Mouse (Mus musculus): ENCODE results near the gene Ddx11.
"Not testable (repeated sequence)": the region's sequence is repeated elsewhere in the genome, so short reads cannot be mapped to it uniquely, and the experiment has no call there.

Gene Ddx11

DNA sequence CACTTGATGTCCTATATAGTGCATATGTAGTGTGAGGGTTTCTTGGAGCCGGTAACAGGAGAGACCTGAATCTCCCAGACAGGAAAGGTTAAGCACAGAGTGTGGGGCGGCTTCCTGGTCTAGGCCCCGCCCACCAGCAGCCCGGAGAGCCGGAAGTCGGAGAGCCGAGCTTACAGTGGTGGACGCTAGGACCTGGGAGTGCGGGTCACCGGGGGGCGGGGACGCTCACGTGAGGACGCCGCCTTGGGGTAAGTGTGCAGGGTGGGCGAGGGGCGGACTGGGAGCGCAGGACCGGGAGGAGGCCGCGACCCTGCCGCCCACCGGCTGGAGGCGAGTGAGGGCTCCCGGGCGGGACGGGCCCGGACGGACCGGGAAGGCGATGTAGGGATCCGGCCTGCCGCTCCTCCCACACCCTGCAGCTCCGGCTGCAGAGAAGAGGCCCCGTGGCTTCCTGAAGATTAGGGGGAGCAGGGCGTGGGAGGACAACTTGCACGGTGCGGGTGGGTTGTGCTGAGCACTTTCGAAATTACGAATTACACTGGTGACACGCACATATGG, 11.8 kb upstream of the Ddx11 start, which contains the start of gene Washc1:
Gene Washc1 (plus strand): TSS at position 144 of the 558 bp plus-strand sequence.
- intact Hi-C loops (cut with DNase I): no loop called here

DNA sequence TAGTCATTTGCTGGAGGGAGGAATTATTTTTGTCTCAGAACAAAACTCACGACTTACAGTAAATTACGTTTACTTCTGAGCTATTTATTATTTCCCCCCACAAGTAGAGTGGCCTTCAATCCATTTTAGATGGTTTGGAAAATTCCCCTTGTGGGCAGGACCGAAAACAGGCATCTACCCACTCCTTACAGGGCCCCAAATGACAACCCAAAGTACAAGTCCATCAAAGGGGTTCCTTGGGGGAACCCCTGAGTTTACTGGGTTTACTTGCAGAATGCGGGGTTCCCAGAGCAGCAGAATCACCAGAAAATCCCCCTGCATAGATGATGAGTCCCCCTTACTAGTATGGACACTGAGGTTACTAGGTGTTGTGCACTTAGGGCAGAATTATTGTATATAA, 11.2 kb upstream of the Ddx11 start:
- intact Hi-C loops (cut with DNase I): no loop called here

DNA sequence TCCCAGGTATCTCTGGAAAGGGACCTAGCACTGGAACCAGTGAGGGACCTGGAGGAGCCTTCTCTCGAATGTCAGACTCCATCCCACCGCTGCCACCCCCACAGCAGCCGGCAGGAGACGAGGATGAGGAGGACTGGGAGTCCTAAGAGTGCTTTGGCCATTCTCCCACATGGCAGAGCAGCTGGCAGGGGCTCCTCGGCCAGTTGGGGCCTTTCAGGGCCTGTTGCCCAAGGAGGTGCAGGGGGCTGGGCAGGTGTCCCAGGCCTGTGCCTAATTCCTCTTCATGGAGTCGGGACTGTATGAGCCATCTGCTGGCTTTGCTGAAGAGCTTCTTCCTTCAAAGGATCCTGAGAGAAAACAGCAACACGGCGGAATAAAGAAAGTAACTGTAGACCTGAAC, 4.3 kb upstream of the Ddx11 start:
- intact Hi-C loops (cut with DNase I): no loop called here

DNA sequence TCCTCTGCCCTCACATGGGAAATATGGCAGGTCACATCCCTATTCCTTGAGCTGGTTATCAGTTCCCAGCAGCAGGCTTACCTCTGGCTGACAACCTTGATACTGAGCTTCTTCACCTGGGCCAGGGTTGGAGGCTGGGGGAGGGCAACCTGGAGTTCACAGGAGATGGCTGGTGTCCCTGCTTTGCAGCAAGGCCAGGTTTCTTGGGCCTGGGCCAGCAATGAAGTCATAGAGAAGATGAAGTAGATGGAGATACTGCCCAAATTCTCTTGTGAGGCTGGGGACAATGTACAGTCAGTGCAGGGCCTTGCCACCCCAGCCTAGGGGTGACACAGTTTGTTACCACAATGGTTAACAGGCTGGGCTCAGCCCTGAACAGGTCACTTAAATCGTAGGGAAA, 2.6 kb upstream of the Ddx11 start:
- intact Hi-C loops (cut with DNase I): no loop called here

DNA sequence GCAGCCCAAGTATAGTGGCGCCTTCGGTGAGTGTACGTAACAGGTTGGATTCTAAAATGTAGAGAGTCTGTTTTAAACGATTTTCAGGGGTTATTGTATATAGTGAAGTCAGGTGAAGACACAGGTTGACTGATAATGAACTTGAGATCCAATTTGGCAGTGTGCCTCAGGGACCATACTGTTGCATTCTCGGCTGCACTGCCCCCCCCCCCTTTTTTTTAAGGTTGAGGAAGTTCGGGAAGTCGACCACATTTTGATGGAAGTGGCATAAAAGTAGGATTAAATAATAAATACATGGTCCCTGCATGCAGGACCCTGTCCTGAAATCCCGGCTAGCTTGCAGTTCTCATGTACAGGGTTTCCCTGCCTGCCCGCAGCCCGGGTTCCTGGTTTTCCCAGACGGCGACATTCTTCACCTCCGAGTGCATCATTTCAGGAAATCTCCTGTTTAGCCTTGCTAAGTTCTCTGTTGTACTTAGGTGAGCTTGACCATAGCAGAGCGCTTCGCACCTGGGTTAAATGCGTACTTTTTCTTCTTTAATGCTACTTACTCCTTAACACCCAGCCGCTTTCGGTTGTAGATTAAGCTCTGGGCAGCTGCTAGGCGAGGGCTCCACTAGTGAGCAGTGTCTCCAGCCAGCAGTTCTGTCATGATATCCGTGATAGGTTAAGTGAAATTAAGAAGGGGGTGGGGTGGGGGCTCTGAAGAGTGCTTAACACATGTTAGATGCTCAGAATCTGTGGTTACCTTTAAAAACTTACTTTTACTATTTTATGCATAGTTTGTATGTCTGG, 693 bp downstream of the Ddx11 start:
- intact Hi-C loops (cut with DNase I): no loop called here

DNA sequence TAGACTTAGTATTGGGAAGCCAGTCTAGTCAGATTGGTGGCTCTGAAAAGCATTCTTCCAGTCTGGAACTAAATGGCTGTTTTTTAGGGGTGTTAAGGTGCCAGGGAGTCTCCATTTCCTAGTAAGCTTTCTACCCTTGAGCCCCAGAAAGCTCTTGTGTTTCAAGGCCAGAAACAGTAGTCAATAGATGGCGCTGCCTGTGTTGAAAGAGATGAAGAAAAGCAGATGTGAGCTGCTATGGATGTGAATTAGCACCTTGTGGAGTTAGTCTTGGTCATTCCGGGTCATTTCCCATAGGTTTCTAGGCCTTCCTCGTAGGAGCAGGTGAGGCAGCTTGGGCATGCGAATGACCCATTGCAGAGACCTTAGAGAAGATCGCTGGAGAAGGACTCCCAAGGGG, 1.9 kb downstream of the Ddx11 start:
- intact Hi-C loops (cut with DNase I): no loop called here

DNA sequence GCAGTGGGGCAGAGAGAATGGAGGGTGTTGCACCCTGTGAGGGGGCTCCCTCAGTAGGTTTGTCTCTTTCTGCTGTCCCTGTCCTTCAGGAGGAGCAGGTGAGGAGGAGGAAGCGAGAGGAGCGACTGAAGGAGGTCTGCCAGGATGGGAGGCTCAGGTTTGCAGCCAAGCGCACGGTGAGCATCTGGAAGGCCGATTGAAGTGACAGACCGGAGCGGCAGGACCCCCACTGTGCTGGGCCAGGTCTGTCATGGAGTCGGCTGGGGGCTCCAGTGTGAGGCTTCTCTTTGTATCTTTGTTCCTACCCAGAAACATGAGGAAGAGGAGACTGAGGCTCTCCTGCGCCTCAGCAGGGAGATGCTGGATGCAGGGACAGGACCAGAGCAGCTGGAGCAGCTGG, 7.1 kb downstream of the Ddx11 start:
- intact Hi-C loops (cut with DNase I): no loop called here

DNA sequence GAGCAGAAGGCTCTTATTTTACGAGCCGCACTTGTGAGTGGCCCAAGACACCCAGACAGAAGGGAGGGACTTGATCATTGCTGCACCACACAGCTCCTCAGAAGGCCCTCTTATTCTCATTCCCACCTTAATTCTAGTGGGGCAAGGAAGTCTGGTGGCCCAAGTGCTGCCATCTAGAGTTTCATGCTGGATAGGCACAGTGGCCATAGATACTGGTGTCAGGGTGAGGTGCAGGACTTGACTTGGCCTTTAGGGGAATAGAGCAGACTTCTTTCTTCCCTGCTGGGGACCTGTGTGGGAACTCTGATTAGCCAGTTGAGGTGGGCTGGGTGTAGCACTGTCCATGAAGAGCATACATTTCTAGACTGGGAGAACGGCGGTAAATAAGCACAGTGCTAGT, 7.9 kb downstream of the Ddx11 start:
- intact Hi-C loops (cut with DNase I): no loop called here

DNA sequence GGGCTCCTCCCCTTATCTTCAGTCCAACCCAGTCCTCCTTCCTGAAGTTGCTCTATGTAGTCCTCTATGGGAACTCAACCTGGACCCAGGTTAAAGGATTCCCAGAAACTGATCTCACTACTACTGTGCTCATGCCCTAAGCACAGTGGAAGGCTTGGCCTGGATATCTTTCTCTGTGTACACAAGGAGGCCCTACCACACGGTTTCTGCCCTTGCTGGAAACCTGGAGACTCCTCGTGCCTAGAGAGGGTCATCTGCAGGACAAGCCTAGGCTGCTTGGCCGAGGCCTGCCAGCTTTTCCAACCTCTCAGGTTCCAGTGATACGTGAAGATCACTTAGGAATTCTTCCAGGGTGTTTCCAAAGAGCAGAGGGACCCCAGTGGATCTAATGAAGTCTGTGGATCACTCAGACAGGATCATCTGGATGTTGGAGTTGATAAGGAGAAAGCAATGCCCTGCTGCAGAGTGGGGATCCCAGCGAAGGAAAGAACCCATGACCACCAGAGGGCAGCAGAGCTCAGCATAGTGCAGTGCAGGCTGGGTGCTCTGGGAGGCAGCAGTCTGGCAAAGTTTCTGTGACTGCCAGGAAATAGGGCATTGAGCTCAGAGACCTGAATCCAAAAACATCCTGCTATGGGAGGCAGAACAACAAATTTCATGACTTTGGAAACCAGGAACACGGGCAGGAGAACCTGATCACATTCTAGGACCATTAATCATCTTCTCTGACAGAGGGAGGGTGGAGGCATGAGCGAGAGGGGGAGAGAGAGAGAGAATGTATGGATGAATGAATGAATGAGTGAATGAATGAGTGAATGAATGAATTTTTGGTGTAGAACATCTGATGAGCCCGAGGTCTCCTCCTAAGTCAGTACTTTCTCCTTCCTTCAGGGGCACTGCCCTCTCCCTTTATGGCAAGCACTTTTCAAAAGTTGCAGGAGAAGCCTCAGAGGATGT, 29.7 kb downstream of the Ddx11 start:
- intact Hi-C loops (cut with DNase I): not testable (repeated sequence)

DNA sequence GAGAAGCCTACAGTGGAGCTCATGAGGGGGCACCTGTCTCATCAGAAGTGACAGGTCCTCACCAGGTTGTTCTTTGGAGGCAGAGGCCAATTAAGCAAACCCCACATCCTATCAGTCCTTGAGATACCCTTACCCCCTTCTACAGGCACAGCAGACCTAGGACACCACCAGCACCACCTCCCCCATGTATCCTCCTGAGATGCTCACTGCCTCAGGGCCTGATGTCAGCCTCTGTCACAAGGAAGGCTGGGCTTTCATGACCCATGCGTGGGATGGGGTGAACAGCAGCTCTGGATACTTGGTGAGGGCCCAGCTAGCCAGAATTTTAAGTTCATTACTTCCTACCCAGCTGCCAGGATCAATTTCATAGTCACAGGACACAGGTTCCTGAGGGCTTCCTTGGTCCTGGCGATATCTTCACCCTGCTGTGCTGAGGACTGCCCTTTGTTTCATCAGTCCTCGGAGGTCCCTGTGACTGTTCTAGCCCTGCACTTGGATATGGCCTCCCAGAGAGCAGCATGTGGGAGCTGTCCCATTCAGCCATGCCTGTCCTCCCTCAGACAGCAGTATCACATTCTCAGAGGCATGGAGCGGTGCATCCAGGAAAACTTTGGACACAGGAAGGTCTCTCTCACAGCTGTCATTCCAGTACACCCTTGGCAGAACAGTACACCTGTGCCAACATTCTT, 30.6 kb downstream of the Ddx11 start:
- intact Hi-C loops (cut with DNase I): not testable (repeated sequence)

DNA sequence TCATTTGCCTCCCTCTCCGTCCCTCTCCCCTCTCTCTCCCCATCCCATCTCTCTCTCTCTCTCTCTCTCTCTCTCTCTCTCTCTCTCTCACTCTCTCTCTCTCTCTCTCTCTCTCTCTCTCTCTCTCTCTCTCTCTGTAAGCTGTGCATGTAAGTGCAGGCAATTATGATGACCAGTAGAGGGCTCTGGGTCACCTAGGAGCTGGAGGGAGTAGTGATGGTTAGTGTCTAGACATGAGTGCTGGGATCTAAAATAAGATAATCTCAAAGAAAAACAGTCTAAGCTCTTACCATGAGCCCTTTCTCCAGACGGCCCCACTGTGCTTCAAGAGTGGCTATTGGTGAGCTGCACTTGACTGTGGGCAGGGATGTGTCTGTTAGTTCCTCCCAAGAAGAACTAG, 31.6 kb downstream of the Ddx11 start:
- intact Hi-C loops (cut with DNase I): loop anchor here (5.0 kb wide), 1 partner anchor 57 kb away; no protein-coding TSS in a partner anchor

DNA sequence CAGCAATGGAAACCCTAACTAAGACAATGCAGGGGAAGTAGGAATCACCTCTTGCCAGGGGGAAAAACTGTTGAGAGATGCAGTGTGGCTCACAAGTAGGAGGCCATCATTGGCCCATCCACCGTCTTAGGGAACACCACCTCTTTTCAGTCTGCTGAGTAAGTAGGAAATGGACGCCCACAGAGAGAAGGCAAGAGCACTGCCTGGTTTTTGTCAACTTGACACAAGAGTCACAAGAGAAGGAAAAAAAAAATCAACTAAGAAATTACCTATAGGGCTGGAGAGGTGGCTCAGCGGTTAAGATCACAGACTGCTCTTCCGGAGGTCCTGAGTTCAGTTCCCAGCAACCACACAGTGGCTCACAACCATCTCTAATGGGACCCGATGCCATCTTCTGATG, 35.0 kb downstream of the Ddx11 start:
- intact Hi-C loops (cut with DNase I): loop anchor here (5.0 kb wide), 1 partner anchor 54 kb away; no protein-coding TSS in a partner anchor

DNA sequence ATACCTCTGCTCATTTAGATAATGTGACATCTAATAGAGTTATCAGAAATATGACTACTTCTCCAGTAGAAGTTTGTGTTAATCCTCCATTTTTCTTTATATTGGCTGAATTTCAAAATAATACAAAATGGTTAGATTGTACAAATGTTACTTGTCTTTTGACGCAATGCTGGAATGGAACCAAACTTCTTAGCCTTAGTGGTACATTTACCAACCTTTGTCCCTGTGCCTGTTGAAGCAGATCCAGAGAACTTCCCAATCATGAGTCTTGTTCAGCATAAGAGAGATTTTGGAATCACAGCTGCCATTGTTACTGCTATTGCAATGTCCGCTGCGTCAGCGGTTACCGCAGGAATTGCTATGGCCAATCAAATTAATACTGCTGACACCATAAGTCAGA, 43.8 kb downstream of the Ddx11 start:
- intact Hi-C loops (cut with DNase I): not testable (repeated sequence)

DNA sequence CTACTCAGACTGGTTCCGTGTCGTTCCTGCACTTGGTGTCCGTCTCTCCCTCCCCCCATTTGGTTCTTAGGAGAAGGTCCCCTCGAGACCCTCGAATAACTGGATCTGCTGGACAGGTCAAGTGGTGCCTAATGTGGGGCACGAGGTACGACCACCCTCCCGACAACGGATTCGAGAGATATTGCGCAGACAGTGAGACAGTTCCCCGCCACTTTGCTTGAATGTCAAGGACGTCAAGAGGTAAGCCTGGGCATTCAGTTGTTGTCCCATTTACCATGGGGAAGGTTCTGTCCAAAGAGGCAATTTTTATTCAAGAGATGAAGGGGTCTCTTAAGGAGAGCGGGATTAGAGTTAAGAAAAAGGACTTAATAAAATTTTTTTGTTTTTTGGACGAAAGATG, 47.7 kb downstream of the Ddx11 start:
- intact Hi-C loops (cut with DNase I): not testable (repeated sequence)

DNA sequence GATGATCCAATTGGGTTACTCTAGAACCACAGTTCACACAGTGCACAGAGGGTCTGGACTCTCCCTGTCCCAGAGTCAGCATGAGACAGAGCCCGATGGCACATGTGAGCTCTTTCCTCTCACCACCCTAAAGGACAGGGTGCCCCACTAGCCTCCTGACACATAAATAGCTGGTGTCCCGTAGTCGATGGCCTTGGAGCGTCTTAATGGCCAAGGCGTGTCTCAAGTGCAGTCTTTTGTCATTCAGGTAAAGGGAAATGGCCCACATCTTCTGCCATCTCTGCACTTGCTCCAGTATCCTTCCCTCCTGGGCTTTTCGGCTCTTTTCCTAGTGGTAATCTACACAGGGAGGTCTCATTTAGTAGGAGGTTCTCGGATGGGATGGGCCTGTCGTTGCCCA, 67.3 kb downstream of the Ddx11 start:
- intact Hi-C loops (cut with DNase I): no loop called here

DNA sequence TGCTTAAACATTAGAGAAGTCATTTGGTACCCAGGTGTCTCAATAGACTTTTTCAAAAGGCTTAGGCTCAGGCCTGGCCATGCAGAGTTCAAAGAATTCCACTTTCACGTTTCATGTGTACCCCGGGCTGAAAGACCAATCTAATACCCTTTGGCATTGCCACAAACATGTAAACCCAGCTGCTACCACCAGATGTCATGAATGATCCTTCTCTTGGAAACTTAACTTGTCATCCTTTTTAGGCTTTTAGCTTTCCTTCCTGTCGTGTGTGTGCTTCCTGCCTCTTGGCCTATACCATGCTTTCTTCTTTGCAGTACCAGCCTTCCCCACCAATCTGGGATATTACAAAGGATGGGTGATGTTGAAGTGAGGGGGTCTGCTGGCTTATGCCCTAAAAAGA, 73.7 kb downstream of the Ddx11 start:
- intact Hi-C loops (cut with DNase I): no loop called here

Data from adrenal gland (tissue).